Mouse (Mus musculus): ENCODE results near the gene Ppp1r13b. TPM values are rescaled to one million over a fixed set of nuclear protein-coding genes. Genes with fewer than 3 reads are reported as not detected.

Gene Ppp1r13b
- polyA plus RNA-seq, 1 experiment from 2014 or later: 29.1 TPM

- Histone ChIP-seq H3K9ac (ENCODE audit: low read length) (no peak overlapping the region), H3K4me1 (replicated peaks; ENCODE audit: control insufficient read depth, insufficient read depth, low read length) (peaks cover 17% of the 10 kb centered on the region), H3K9me3 (ENCODE audit: control insufficient read depth, low read length) (no peaks in the 10 kb centered on the region), H3K36me3 (ENCODE audit: control insufficient read depth, insufficient read depth, low read length) (no peaks in the 10 kb centered on the region), H3K4me2 (ENCODE audit: low read length) (no peak overlapping the region), H3K4me3 (ENCODE audit: low read depth, low read length) (no peak overlapping the region), H3K27ac (ENCODE audit: low read depth) (no peak overlapping the region), H3K27me3 (replicated peaks; ENCODE audit: control insufficient read depth, insufficient read depth, low read length) (no peaks in the 10 kb centered on the region)
- DNase-seq (ENCODE audit: low spot score) (no peak), ATAC-seq (replicated peaks; ENCODE audit: low FRiP score, low TSS enrichment, low read depth) (peak; percentile 81)
- 23% methylated on average over 7 of the region's 7 CpGs for WGBS
Measured at GRCm38 (mm10) chr12:111896908-111897661, 10.8 kb downstream of the Ppp1r13b start.

- Histone ChIP-seq H3K27me3 (replicated peaks; ENCODE audit: control insufficient read depth, insufficient read depth, low read length) (no peaks in the 10 kb centered on the region), H3K36me3 (ENCODE audit: control insufficient read depth, insufficient read depth, low read length) (no peaks in the 10 kb centered on the region), H3K4me2 (ENCODE audit: low read length) (no peak overlapping the region), H3K4me3 (ENCODE audit: low read depth, low read length) (no peak overlapping the region), H3K9ac (ENCODE audit: low read length) (no peak overlapping the region), H3K4me1 (replicated peaks; ENCODE audit: control insufficient read depth, insufficient read depth, low read length) (peaks cover 17% of the 10 kb centered on the region), H3K27ac (ENCODE audit: low read depth) (peak overlapping the region; percentile 30; the same call in 1 of the 2 replicates), H3K9me3 (ENCODE audit: control insufficient read depth, low read length) (no peaks in the 10 kb centered on the region)
- WGBS: 65% methylated on average over 1 of the region's 1 CpGs
- DNase-seq (ENCODE audit: low spot score) (no peak), ATAC-seq (replicated peaks; ENCODE audit: low FRiP score, low TSS enrichment, low read depth) (no peak)
Measured at GRCm38 (mm10) chr12:111894082-111894481, 13.8 kb downstream of the Ppp1r13b start.

- Histone ChIP-seq H3K4me3 (ENCODE audit: low read depth, low read length) (no peak overlapping the region), H3K9ac (ENCODE audit: low read length) (no peak overlapping the region), H3K27ac (ENCODE audit: low read depth) (no peak overlapping the region), H3K27me3 (replicated peaks; ENCODE audit: control insufficient read depth, insufficient read depth, low read length) (no peaks in the 10 kb centered on the region), H3K4me1 (replicated peaks; ENCODE audit: control insufficient read depth, insufficient read depth, low read length) (peaks cover 14% of the 10 kb centered on the region), H3K4me2 (ENCODE audit: low read length) (no peak overlapping the region), H3K36me3 (ENCODE audit: control insufficient read depth, insufficient read depth, low read length) (no peaks in the 10 kb centered on the region), H3K9me3 (ENCODE audit: control insufficient read depth, low read length) (no peaks in the 10 kb centered on the region)
- ATAC-seq (replicated peaks; ENCODE audit: low FRiP score, low TSS enrichment, low read depth) (no peak), DNase-seq (ENCODE audit: low spot score) (no peak)
- WGBS: 88% methylated on average over 1 of the region's 1 CpGs
Measured at GRCm38 (mm10) chr12:111892981-111893380, 14.9 kb downstream of the Ppp1r13b start.

GRCm38 (mm10) chr12:111891800-111892199, 16.1 kb downstream of the Ppp1r13b start:
- H3K27ac ChIP-seq (ENCODE audit: low read depth): no peak overlapping the region
- WGBS: 92% methylated on average over 4 of the region's 4 CpGs

GRCm38 (mm10) chr12:111889251-111889650, 18.7 kb downstream of the Ppp1r13b start:
- no peak overlapping the region for H3K4me3 ChIP-seq (ENCODE audit: low read depth, low read length)
- no peaks in the 10 kb centered on the region for H3K27me3 ChIP-seq (replicated peaks; ENCODE audit: control insufficient read depth, insufficient read depth, low read length)
- no peak overlapping the region for H3K9ac ChIP-seq (ENCODE audit: low read length)
- no peak overlapping the region for H3K4me2 ChIP-seq (ENCODE audit: low read length)
- no peak overlapping the region for H3K27ac ChIP-seq (ENCODE audit: low read depth)
- no peak for ATAC-seq (replicated peaks; ENCODE audit: low FRiP score, low TSS enrichment, low read depth)
- no peak for DNase-seq (ENCODE audit: low spot score)
- H3K9me3 ChIP-seq (ENCODE audit: control insufficient read depth, low read length): no peaks in the 10 kb centered on the region
- WGBS: 86% methylated on average over 3 of the region's 3 CpGs
- H3K36me3 ChIP-seq (ENCODE audit: control insufficient read depth, insufficient read depth, low read length): no peaks in the 10 kb centered on the region
- H3K4me1 ChIP-seq (replicated peaks; ENCODE audit: control insufficient read depth, insufficient read depth, low read length): peaks cover 3% of the 10 kb centered on the region

More at GRCm38 (mm10) chr12:111891800-111892199, 16.1 kb downstream of the Ppp1r13b start:
- Histone ChIP-seq H3K4me1 (replicated peaks; ENCODE audit: control insufficient read depth, insufficient read depth, low read length) (peaks cover 4% of the 10 kb centered on the region), H3K9ac (ENCODE audit: low read length) (no peak overlapping the region), H3K4me3 (ENCODE audit: low read depth, low read length) (no peak overlapping the region), H3K9me3 (ENCODE audit: control insufficient read depth, low read length) (no peaks in the 10 kb centered on the region), H3K36me3 (ENCODE audit: control insufficient read depth, insufficient read depth, low read length) (no peaks in the 10 kb centered on the region), H3K27me3 (replicated peaks; ENCODE audit: control insufficient read depth, insufficient read depth, low read length) (no peaks in the 10 kb centered on the region), H3K4me2 (ENCODE audit: low read length) (no peak overlapping the region)
- DNase-seq (ENCODE audit: low spot score) (no peak), ATAC-seq (replicated peaks; ENCODE audit: low FRiP score, low TSS enrichment, low read depth) (no peak)

- Histone ChIP-seq H3K27me3 (replicated peaks; ENCODE audit: control insufficient read depth, insufficient read depth, low read length) (no peaks in the 10 kb centered on the region), H3K4me2 (ENCODE audit: low read length) (no peak overlapping the region), H3K9ac (ENCODE audit: low read length) (no peak overlapping the region), H3K4me1 (replicated peaks; ENCODE audit: control insufficient read depth, insufficient read depth, low read length) (peaks cover 3% of the 10 kb centered on the region), H3K36me3 (ENCODE audit: control insufficient read depth, insufficient read depth, low read length) (no peaks in the 10 kb centered on the region), H3K4me3 (ENCODE audit: low read depth, low read length) (no peak overlapping the region), H3K27ac (ENCODE audit: low read depth) (no peak overlapping the region), H3K9me3 (ENCODE audit: control insufficient read depth, low read length) (no peaks in the 10 kb centered on the region)
- 94% methylated on average over 4 of the region's 4 CpGs for WGBS
- DNase-seq (ENCODE audit: low spot score): no peak
- ATAC-seq (replicated peaks; ENCODE audit: low FRiP score, low TSS enrichment, low read depth): no peak
Measured at GRCm38 (mm10) chr12:111888303-111888864, 19.5 kb downstream of the Ppp1r13b start.

- H3K4me1 ChIP-seq (replicated peaks; ENCODE audit: control insufficient read depth, insufficient read depth, low read length): peaks cover 8% of the 10 kb centered on the region
- H3K4me2 ChIP-seq (ENCODE audit: low read length): no peak overlapping the region
- H3K36me3 ChIP-seq (ENCODE audit: control insufficient read depth, insufficient read depth, low read length): no peaks in the 10 kb centered on the region
- H3K4me3 ChIP-seq (ENCODE audit: low read depth, low read length): no peak overlapping the region
- DNase-seq (ENCODE audit: low spot score) (no peak), ATAC-seq (replicated peaks; ENCODE audit: low FRiP score, low TSS enrichment, low read depth) (no peak)
- no peaks in the 10 kb centered on the region for H3K27me3 ChIP-seq (replicated peaks; ENCODE audit: control insufficient read depth, insufficient read depth, low read length)
- H3K27ac ChIP-seq (ENCODE audit: low read depth): no peak overlapping the region
- H3K9ac ChIP-seq (ENCODE audit: low read length): no peak overlapping the region
- WGBS: 98% methylated on average over 1 of the region's 1 CpGs
- no peaks in the 10 kb centered on the region for H3K9me3 ChIP-seq (ENCODE audit: control insufficient read depth, low read length)
Measured at GRCm38 (mm10) chr12:111887005-111887404, 20.9 kb downstream of the Ppp1r13b start.

- Histone ChIP-seq H3K9me3 (ENCODE audit: control insufficient read depth, low read length) (no peaks in the 10 kb centered on the region), H3K27me3 (replicated peaks; ENCODE audit: control insufficient read depth, insufficient read depth, low read length) (no peaks in the 10 kb centered on the region), H3K4me3 (ENCODE audit: low read depth, low read length) (no peak overlapping the region), H3K4me1 (replicated peaks; ENCODE audit: control insufficient read depth, insufficient read depth, low read length) (peaks cover 8% of the 10 kb centered on the region), H3K9ac (ENCODE audit: low read length) (no peak overlapping the region), H3K36me3 (ENCODE audit: control insufficient read depth, insufficient read depth, low read length) (no peaks in the 10 kb centered on the region), H3K27ac (ENCODE audit: low read depth) (no peak overlapping the region), H3K4me2 (ENCODE audit: low read length) (no peak overlapping the region)
- DNase-seq (ENCODE audit: low spot score) (no peak), ATAC-seq (replicated peaks; ENCODE audit: low FRiP score, low TSS enrichment, low read depth) (peak; percentile 67; the same call in 1 of the 2 replicates)
- 21% methylated on average over 4 of the region's 4 CpGs for WGBS
Measured at GRCm38 (mm10) chr12:111882852-111883251, 25.1 kb downstream of the Ppp1r13b start.

- Histone ChIP-seq H3K4me3 (ENCODE audit: low read depth, low read length) (no peak overlapping the region), H3K27ac (ENCODE audit: low read depth) (no peak overlapping the region), H3K4me2 (ENCODE audit: low read length) (no peak overlapping the region), H3K36me3 (ENCODE audit: control insufficient read depth, insufficient read depth, low read length) (no peaks in the 10 kb centered on the region), H3K9me3 (ENCODE audit: control insufficient read depth, low read length) (no peaks in the 10 kb centered on the region), H3K27me3 (replicated peaks; ENCODE audit: control insufficient read depth, insufficient read depth, low read length) (no peaks in the 10 kb centered on the region), H3K4me1 (replicated peaks; ENCODE audit: control insufficient read depth, insufficient read depth, low read length) (peaks cover 8% of the 10 kb centered on the region), H3K9ac (ENCODE audit: low read length) (no peak overlapping the region)
- ATAC-seq (replicated peaks; ENCODE audit: low FRiP score, low TSS enrichment, low read depth) (no peak), DNase-seq (ENCODE audit: low spot score) (no peak)
- WGBS: 76% methylated on average over 3 of the region's 3 CpGs
Measured at GRCm38 (mm10) chr12:111882022-111882421, 25.9 kb downstream of the Ppp1r13b start.

Data from intestine, embryonic 14.5 days (tissue).